Mouse (Mus musculus) frontal cortex, postnatal 25 days (tissue): Measurements from ENCODE around the gene Ppip5k1.
"Not testable (repeated sequence)": the region's sequence is repeated elsewhere in the genome, so short reads cannot be mapped to it uniquely, and the experiment has no call there.

Experiments
- DNase-seq, 2 experiments: peaks; one replicate each; pipeline ENCODE4 v3.0.0; 2022; ENCODE audit warnings: low spot score in 2 of 2

Gene Ppip5k1

GRCm38 (mm10) chr2:121354820-121355592 lies at the start of gene Ppip5k1:
TSS of gene Ppip5k1 (minus strand) at chr2:121355396.
- peak; percentile 98 for DNase-seq

- DNase-seq = no peak
These were observed 48.1 kb upstream of the Ppip5k1 start for GRCm38 (mm10) chr2:121403296-121403695.

GRCm38 (mm10) chr2:121396624-121397023 lies 41.4 kb upstream of the Ppip5k1 start:
- DNase-seq = peak; percentile 79 to 87

GRCm38 (mm10) chr2:121386961-121387575 lies 31.9 kb upstream of the Ppip5k1 start, which contains the start of gene Strc:
TSS of gene Strc (minus strand) at chr2:121387168.
- not testable (repeated sequence) for DNase-seq

- no peak for DNase-seq
These were observed 19.6 kb upstream of the Ppip5k1 start for GRCm38 (mm10) chr2:121374766-121375165.

GRCm38 (mm10) chr2:121372266-121372665 lies 17.1 kb upstream of the Ppip5k1 start:
- DNase-seq = no peak

GRCm38 (mm10) chr2:121370921-121371320 lies 15.7 kb upstream of the Ppip5k1 start:
- no peak for DNase-seq

GRCm38 (mm10) chr2:121368831-121369230 lies 13.6 kb upstream of the Ppip5k1 start:
- no peak for DNase-seq

GRCm38 (mm10) chr2:121363656-121364055 lies 8.5 kb upstream of the Ppip5k1 start:
- no peak for DNase-seq

GRCm38 (mm10) chr2:121359461-121359860 lies 4.3 kb upstream of the Ppip5k1 start:
- no peak for DNase-seq

GRCm38 (mm10) chr2:121358381-121358780 lies 3.2 kb upstream of the Ppip5k1 start:
- DNase-seq = peak; percentile 63 to 71

- DNase-seq = no peak
These were observed 2.8 kb upstream of the Ppip5k1 start for GRCm38 (mm10) chr2:121357961-121358360.

GRCm38 (mm10) chr2:121357494-121357893 lies 2.3 kb upstream of the Ppip5k1 start, which contains the start of gene Ckmt1:
TSS of gene Ckmt1 (plus strand) at chr2:121357714.
- DNase-seq = no peak

- no peak for DNase-seq
These were observed 818 bp downstream of the Ppip5k1 start for GRCm38 (mm10) chr2:121354378-121354777.

- DNase-seq = no peak
These were observed 2.0 kb downstream of the Ppip5k1 start for GRCm38 (mm10) chr2:121353156-121353555.

GRCm38 (mm10) chr2:121339057-121339456 lies 16.1 kb downstream of the Ppip5k1 start:
- DNase-seq = no peak

- no peak for DNase-seq
These were observed 25.7 kb downstream of the Ppip5k1 start for GRCm38 (mm10) chr2:121329492-121329891.

- DNase-seq = no peak
These were observed 31.3 kb downstream of the Ppip5k1 start for GRCm38 (mm10) chr2:121323693-121324470.

GRCm38 (mm10) chr2:121323041-121323440 lies 32.2 kb downstream of the Ppip5k1 start:
- no peak for DNase-seq

- DNase-seq = no peak
These were observed 38.9 kb downstream of the Ppip5k1 start for GRCm38 (mm10) chr2:121316278-121316677.

GRCm38 (mm10) chr2:121308997-121309416 lies 46.2 kb downstream of the Ppip5k1 start:
- DNase-seq = no peak

GRCm38 (mm10) chr2:121300036-121300435 lies 55.2 kb downstream of the Ppip5k1 start:
- DNase-seq = no peak
